In genomic region chr7:29289856-29290255, GRCm38 (mm10) we compare ENCODE assay signal across 9 mouse cellular contexts. TPM values are rescaled to one million over a fixed set of nuclear protein-coding genes. Genes with fewer than 3 reads are reported as not detected.
A peak's percentile ranks its signal among the peaks of the same experiment; 100 is the strongest.
DNase-seq lines count a peak whose midpoint lies in the region; ATAC-seq and TF ChIP-seq lines count a peak whose summit lies in the region.
"Had no signal": no experiment of that assay in that cellular context is flagged by ENCODE, and none has a peak within 500 bp of the region (broad histone marks: within the 10 kb centered on the region; RNA-seq: fewer than 3 reads in every experiment).

No protein-coding gene starts in this region.

- H3K9ac ChIP-seq in ES-E14 (ENCODE audit: insufficient read depth, low read depth, low read length, poor library complexity, severe bottlenecking), result peak overlapping the region; percentile 61; the same call in 1 of the 2 replicates
- peak overlapping the region; percentile 52; the same call in 1 of the 2 replicates for H3K9ac ChIP-seq in hindbrain, embryonic 11.5 days (ENCODE audit: low read depth, low read length)
- peak overlapping the region; percentile 64 for H3K9ac ChIP-seq in lung, embryonic 15.5 days

- H3K27me3 ChIP-seq in hindbrain, embryonic 11.5 days (ENCODE audit: control insufficient read depth, insufficient read depth, low read length), result no peaks in the 10 kb centered on the region
- no peaks in the 10 kb centered on the region for H3K27me3 ChIP-seq in lung, embryonic 15.5 days

- H3K4me1 ChIP-seq in ES-E14 (ENCODE audit: control insufficient read depth in 2 of 2, insufficient read depth in 2 of 2, low read length in 2 of 2, poor library complexity in 1 of 2), result peaks cover 9 to 33% of the 10 kb centered on the region in 2 experiments; a peak in 3 of 4 replicates
- H3K4me1 ChIP-seq in hindbrain, embryonic 11.5 days (replicated peaks; ENCODE audit: control insufficient read depth, insufficient read depth, low read length), result peaks cover 19% of the 10 kb centered on the region
- H3K4me1 ChIP-seq in lung, embryonic 15.5 days, result peaks cover 38% of the 10 kb centered on the region

- in situ Hi-C loops in ES-E14 (cut with MboI; ENCODE audit: low sequenced_read_pairs in 2 of 2, unreplicated experiment in 2 of 2), result no loop called here

- no peaks in the 10 kb centered on the region for H3K9me3 ChIP-seq in ES-E14 (ENCODE audit: control insufficient read depth, insufficient read depth, low read depth, low read length)
- no peaks in the 10 kb centered on the region for H3K9me3 ChIP-seq in hindbrain, embryonic 11.5 days (ENCODE audit: control insufficient read depth, low read length)
- no peaks in the 10 kb centered on the region for H3K9me3 ChIP-seq in lung, embryonic 15.5 days

- H3K27ac ChIP-seq in ES-E14 (ENCODE audit: insufficient read depth, low read depth, low read length, poor library complexity, severe bottlenecking), result no peak overlapping the region
- H3K27ac ChIP-seq in hindbrain, embryonic 11.5 days (ENCODE audit: low read depth, low read length), result peak overlapping the region; percentile 58
- peak overlapping the region; percentile 95 for H3K27ac ChIP-seq in lung, embryonic 15.5 days

- H3K36me3 ChIP-seq in ES-E14 (ENCODE audit: control insufficient read depth, insufficient read depth, low read length, poor library complexity, severe bottlenecking), result peaks cover 2% of the 10 kb centered on the region; the same call in 1 of the 2 replicates
- no peaks in the 10 kb centered on the region for H3K36me3 ChIP-seq in hindbrain, embryonic 11.5 days (ENCODE audit: control insufficient read depth, insufficient read depth, low read length)
- no peaks in the 10 kb centered on the region for H3K36me3 ChIP-seq in lung, embryonic 15.5 days

- 86% methylated on average over 6 of the region's 6 CpGs for WGBS in hindbrain, embryonic 11.5 days
- 46% methylated on average over 6 of the region's 6 CpGs for WGBS in lung, embryonic 15.5 days

- no peak for ATAC-seq in hindbrain, embryonic 11.5 days (ENCODE audit: low FRiP score)
- peak; percentile 78 for ATAC-seq in lung, embryonic 15.5 days (ENCODE audit: borderline replicate concordance, extremely low read depth, low FRiP score, low TSS enrichment)

- peak overlapping the region; percentile 75 to 83 for H3K4me3 ChIP-seq in ES-E14 (ENCODE audit: insufficient read depth in 1 of 2, low read depth in 1 of 2, low read length in 2 of 2, poor library complexity in 1 of 2, severe bottlenecking in 1 of 2)
- H3K4me3 ChIP-seq in hindbrain, embryonic 11.5 days (ENCODE audit: low read depth, low read length), result peak overlapping the region; percentile 51
- peak overlapping the region; percentile 56 for H3K4me3 ChIP-seq in lung, embryonic 15.5 days

- peak overlapping the region; percentile 83 for H3K4me2 ChIP-seq in hindbrain, embryonic 11.5 days (replicated peaks; ENCODE audit: low read depth, low read length)
- peak overlapping the region; percentile 86 for H3K4me2 ChIP-seq in lung, embryonic 15.5 days

- DNase-seq in embryo, embryonic 10.5 days (ENCODE audit: low spot score), result peak; percentile 47
- no peak for DNase-seq in embryo, embryonic 9.5 days (ENCODE audit: extremely low spot score)
- DNase-seq in ES-E14 (ENCODE audit: low read depth, low spot score), result no peak
- no peak for DNase-seq in hindbrain, embryonic 11.5 days (ENCODE audit: low spot score)
- no peak for DNase-seq in adrenal gland, adult 2 months
- DNase-seq in left cerebral cortex, adult 18-20 months (ENCODE audit: low spot score in 2 of 2), result no peak
- no peak for DNase-seq in cerebellum, adult 18-20 months
- DNase-seq: B cell, adult 2 months had no signal

TF ChIP-seq in ES-E14, 5 proteins besides CTCF, POLR2A, EP300 and RAD21:
- no peak for TF ChIP-seq HCFC1 (IDR thresholded peaks at IDR 0.05; ENCODE audit: borderline replicate concordance, insufficient read depth, low read length)
- no peak for TF ChIP-seq ZC3H11A (IDR thresholded peaks at IDR 0.05; ENCODE audit: borderline replicate concordance, low read depth, low read length)
- TF ChIP-seq CHD2 (IDR thresholded peaks at IDR 0.05; ENCODE audit: low read depth, low read length), result no peak
- TF ChIP-seq ZNF384 (IDR thresholded peaks at IDR 0.05; ENCODE audit: low read depth, low read length), result no peak
- no peak for TF ChIP-seq MAFK (IDR thresholded peaks at IDR 0.05; ENCODE audit: insufficient read depth, low read depth, low read length)
TF ChIP-seq in ES-E14: peak in this region for 0.

RNA-seq across cellular contexts. Expression of gene Ppp1r14a, which starts 0.7 kb away (rescaled TPM):
- 10.6 and 11.2 TPM in 2 replicates for total RNA-seq in ES-E14 (2012; rRNA removed)
- 33.9 and 37.0 TPM in 2 replicates for polyA plus RNA-seq in hindbrain, embryonic 11.5 days (2014; fragmentation: Nextera tagmentation; extraction: Ambion mirVana)
- 148 and 159 TPM in 2 replicates for polyA plus RNA-seq in lung, embryonic 15.5 days (2015; fragmentation: Nextera tagmentation; extraction: Ambion mirVana)
- total RNA-seq in adrenal gland, adult 2 months (2021), result 1 to 10 TPM; 5.5 to 9.8 TPM
- 9.2 and 12.1 TPM in 2 replicates for polyA plus RNA-seq in adrenal gland, adult 2 months (2012; rRNA removed)
- 10 to 100 TPM; 16.8 to 18.3 TPM for total RNA-seq in left cerebral cortex, adult 18-20 months (2021)

RNA-seq across cellular contexts. Expression of gene Spint2, which starts 8.1 kb away (rescaled TPM):
- 202 and 424 TPM in 2 replicates for total RNA-seq in ES-E14 (2012; rRNA removed)
- polyA plus RNA-seq in hindbrain, embryonic 11.5 days (2014; fragmentation: Nextera tagmentation; extraction: Ambion mirVana), result 37.5 and 43.4 TPM in 2 replicates
- 325 and 332 TPM in 2 replicates for polyA plus RNA-seq in lung, embryonic 15.5 days (2015; fragmentation: Nextera tagmentation; extraction: Ambion mirVana)
- total RNA-seq in adrenal gland, adult 2 months (2021), result 10 to 100 TPM; 44.3 to 53.9 TPM
- 61.1 and 90.2 TPM in 2 replicates for polyA plus RNA-seq in adrenal gland, adult 2 months (2012; rRNA removed)
- total RNA-seq in left cerebral cortex, adult 18-20 months (2021), result 10 to 100 TPM; 27.6 to 33.5 TPM

RNA-seq across cellular contexts. Expression of gene Dpf1, which starts 13.9 kb away (rescaled TPM):
- total RNA-seq in ES-E14 (2012; rRNA removed), result 18.0 and 20.0 TPM in 2 replicates
- 60.9 and 73.6 TPM in 2 replicates for polyA plus RNA-seq in hindbrain, embryonic 11.5 days (2014; fragmentation: Nextera tagmentation; extraction: Ambion mirVana)
- polyA plus RNA-seq in lung, embryonic 15.5 days (2015; fragmentation: Nextera tagmentation; extraction: Ambion mirVana), result 12.8 and 13.7 TPM in 2 replicates
- total RNA-seq in adrenal gland, adult 2 months (2021), result 1 to 10 TPM; 1.5 to 3.3 TPM
- polyA plus RNA-seq in adrenal gland, adult 2 months (2012; rRNA removed), result 2.9 and 3.1 TPM in 2 replicates
- total RNA-seq in left cerebral cortex, adult 18-20 months (2021), result 100 to 1,000 TPM; 107 to 120 TPM

RNA-seq across cellular contexts. Expression of gene 2200002D01Rik, which starts 41.6 kb away (rescaled TPM):
- 19.9 and 20.0 TPM in 2 replicates for total RNA-seq in ES-E14 (2012; rRNA removed)
- 2.5 and 2.7 TPM in 2 replicates for polyA plus RNA-seq in hindbrain, embryonic 11.5 days (2014; fragmentation: Nextera tagmentation; extraction: Ambion mirVana)
- polyA plus RNA-seq in lung, embryonic 15.5 days (2015; fragmentation: Nextera tagmentation; extraction: Ambion mirVana), result 13.1 and 14.4 TPM in 2 replicates
- total RNA-seq in adrenal gland, adult 2 months (2021), result 1 to 10 TPM; 2.3 to 4.2 TPM
- 2.5 TPM in 2 replicates for polyA plus RNA-seq in adrenal gland, adult 2 months (2012; rRNA removed)
- under 1 TPM; 0.65 to 0.98 TPM for total RNA-seq in left cerebral cortex, adult 18-20 months (2021)

RNA-seq across cellular contexts. Expression of gene Yif1b, which starts 51.7 kb away (rescaled TPM):
- 201 and 296 TPM in 2 replicates for total RNA-seq in ES-E14 (2012; rRNA removed)
- polyA plus RNA-seq in hindbrain, embryonic 11.5 days (2014; fragmentation: Nextera tagmentation; extraction: Ambion mirVana), result 88.4 and 91.8 TPM in 2 replicates
- polyA plus RNA-seq in lung, embryonic 15.5 days (2015; fragmentation: Nextera tagmentation; extraction: Ambion mirVana), result 133 and 134 TPM in 2 replicates
- 10 to 100 TPM; 55.2 to 64.5 TPM for total RNA-seq in adrenal gland, adult 2 months (2021)
- 162 and 191 TPM in 2 replicates for polyA plus RNA-seq in adrenal gland, adult 2 months (2012; rRNA removed)
- 10 to 100 TPM; 51.7 to 52.4 TPM for total RNA-seq in left cerebral cortex, adult 18-20 months (2021)
